ENCODE assay signal across 8 mouse cellular contexts in genomic region chr15:102997939-102998355, GRCm38 (mm10). TPM values are rescaled to one million over a fixed set of nuclear protein-coding genes. Genes with fewer than 3 reads are reported as not detected.
DNase-seq lines count a peak whose midpoint lies in the region; ATAC-seq and TF ChIP-seq lines count a peak whose summit lies in the region.

Gene Hoxc6, plus strand, starts transcription at chr15:102998257.

- no peak for DNase-seq in lung, postnatal 25 days (ENCODE audit: low spot score)
- DNase-seq in embryonic facial prominence, embryonic 11.5 days (ENCODE audit: low spot score), result no peak
- peak; percentile 84 for DNase-seq in kidney, adult 2 months
- DNase-seq in urinary bladder, adult 2 months (ENCODE audit: low spot score), result no peak
- DNase-seq in frontal cortex, adult 2 months (ENCODE audit: extremely low spot score in 1 of 2, low spot score in 1 of 2), result no peak

- peak within 1 kb of the TSS; percentile 60 for H3K4me2 ChIP-seq in lung, embryonic 15.5 days
- H3K4me2 ChIP-seq in embryonic facial prominence, embryonic 11.5 days (ENCODE audit: low read depth, low read length), result peak within 1 kb of the TSS; percentile 60
- peak within 1 kb of the TSS; percentile 48 for H3K4me2 ChIP-seq in midbrain, embryonic 13.5 days (replicated peaks)

- H3K27me3 ChIP-seq in lung, embryonic 15.5 days, result peaks cover 99% of the 10 kb centered on the region
- H3K27me3 ChIP-seq in embryonic facial prominence, embryonic 11.5 days (ENCODE audit: control insufficient read depth, insufficient read depth, low read length), result peaks cover 94% of the 10 kb centered on the region
- H3K27me3 ChIP-seq in kidney, adult 2 months (replicated peaks; ENCODE audit: control insufficient read depth, insufficient read depth, low read length), result no peaks in the 10 kb centered on the region
- peaks cover 99% of the 10 kb centered on the region for H3K27me3 ChIP-seq in midbrain, embryonic 13.5 days

- no peak for TF ChIP-seq CTCF in kidney, adult 2 months (conservative IDR thresholded peaks at IDR 0.05; ENCODE audit: insufficient read depth, insufficient read length, low read depth, low read length)

- H3K36me3 ChIP-seq in lung, embryonic 15.5 days, result no peaks in the 10 kb centered on the region
- H3K36me3 ChIP-seq in embryonic facial prominence, embryonic 11.5 days (replicated peaks; ENCODE audit: control insufficient read depth, insufficient read depth, low read depth, low read length), result no peaks in the 10 kb centered on the region
- H3K36me3 ChIP-seq in kidney, adult 2 months (ENCODE audit: control insufficient read depth, insufficient read depth, low read length), result no peaks in the 10 kb centered on the region
- no peaks in the 10 kb centered on the region for H3K36me3 ChIP-seq in midbrain, embryonic 13.5 days

- no peaks in the 10 kb centered on the region for H3K9me3 ChIP-seq in lung, embryonic 15.5 days
- H3K9me3 ChIP-seq in embryonic facial prominence, embryonic 11.5 days (replicated peaks; ENCODE audit: control insufficient read depth, low read length), result no peaks in the 10 kb centered on the region
- H3K9me3 ChIP-seq in midbrain, embryonic 13.5 days, result no peaks in the 10 kb centered on the region

- H3K4me1 ChIP-seq in lung, embryonic 15.5 days, result peaks cover 18% of the 10 kb centered on the region; the same call in 1 of the 2 replicates
- peaks cover 8% of the 10 kb centered on the region for H3K4me1 ChIP-seq in embryonic facial prominence, embryonic 11.5 days (ENCODE audit: control insufficient read depth, insufficient read depth, low read length)
- H3K4me1 ChIP-seq in kidney, adult 2 months (ENCODE audit: control insufficient read depth, insufficient read depth, low read length), result peaks cover 14% of the 10 kb centered on the region
- H3K4me1 ChIP-seq in midbrain, embryonic 13.5 days (replicated peaks), result peaks cover 7% of the 10 kb centered on the region

- no peak for TF ChIP-seq POLR2A in kidney, adult 2 months (IDR thresholded peaks at IDR 0.05; ENCODE audit: low read depth, low read length)

- ATAC-seq in lung, embryonic 15.5 days (ENCODE audit: borderline replicate concordance, extremely low read depth, low FRiP score, low TSS enrichment), result no peak
- no peak for ATAC-seq in embryonic facial prominence, embryonic 11.5 days (replicated peaks; ENCODE audit: insufficient number of reproducible peaks, low FRiP score, low TSS enrichment, low read depth)
- ATAC-seq in midbrain, embryonic 13.5 days, result no peak
- no peak for ATAC-seq in granulocyte monocyte progenitor cell, adult 5-6 weeks (replicated peaks; ENCODE audit: poor library complexity, severe bottlenecking)

- H3K9ac ChIP-seq in lung, embryonic 15.5 days, result no peak within 1 kb of the TSS
- H3K9ac ChIP-seq in embryonic facial prominence, embryonic 11.5 days (replicated peaks; ENCODE audit: low read length), result no peak within 1 kb of the TSS
- no peak within 1 kb of the TSS for H3K9ac ChIP-seq in midbrain, embryonic 13.5 days (replicated peaks)

- H3K4me3 ChIP-seq in lung, embryonic 15.5 days, result peak within 1 kb of the TSS; percentile 41
- peak within 1 kb of the TSS; percentile 23; the same call in 1 of the 2 replicates for H3K4me3 ChIP-seq in embryonic facial prominence, embryonic 11.5 days (ENCODE audit: low read depth, low read length)
- peak within 1 kb of the TSS; percentile 78 for H3K4me3 ChIP-seq in kidney, adult 2 months (ENCODE audit: insufficient read depth, low read depth, low read length)
- H3K4me3 ChIP-seq in midbrain, embryonic 13.5 days (replicated peaks), result peak within 1 kb of the TSS; percentile 30

- H3K27ac ChIP-seq in lung, embryonic 15.5 days, result no peak within 1 kb of the TSS
- no peak within 1 kb of the TSS for H3K27ac ChIP-seq in embryonic facial prominence, embryonic 11.5 days (replicated peaks; ENCODE audit: low read depth, low read length)
- peak within 1 kb of the TSS; percentile 95 for H3K27ac ChIP-seq in kidney, adult 2 months (ENCODE audit: insufficient read depth, low read depth, low read length)
- no peak within 1 kb of the TSS for H3K27ac ChIP-seq in midbrain, embryonic 13.5 days

- whole genome bisulfite sequencing in lung, embryonic 15.5 days, result 2% methylated on average over 19 of the region's 19 CpGs
- 1% methylated on average over 19 of the region's 19 CpGs for WGBS in embryonic facial prominence, embryonic 11.5 days
- 3% methylated on average over 19 of the region's 19 CpGs for WGBS in kidney, adult 2 months
- WGBS in midbrain, embryonic 13.5 days, result 1% methylated on average over 19 of the region's 19 CpGs

RNA-seq across cellular contexts. Expression of gene Hoxc6, which starts in this region (rescaled TPM):
- polyA plus RNA-seq in lung, embryonic 15.5 days (2015; fragmentation: Nextera tagmentation; extraction: Ambion mirVana), result 0.20 and 0.26 TPM in 2 replicates
- polyA plus RNA-seq in embryonic facial prominence, embryonic 11.5 days (2014; fragmentation: Nextera tagmentation; extraction: Ambion mirVana), result 0.17 and 0.43 TPM in 2 replicates
- polyA plus RNA-seq in kidney, adult 2 months (2012; rRNA removed), result 24.7 and 25.4 TPM in 2 replicates
- polyA plus RNA-seq in midbrain, embryonic 13.5 days (2015; fragmentation: Nextera tagmentation; extraction: Ambion mirVana), result not detected in 2 replicates
- 2.1 and 2.5 TPM in 2 replicates for polyA plus RNA-seq in urinary bladder, adult 2 months (2012; rRNA removed)
- total RNA-seq in granulocyte monocyte progenitor cell, adult 5-6 weeks (2014; fragmentation: Nextera tagmentation), result not detected in 2 replicates
- total RNA-seq in granulocyte monocyte progenitor cell, adult 5-6 weeks (2017), result not detected in 2 replicates
- polyA plus RNA-seq in frontal cortex, adult 2 months (2012; rRNA removed), result not detected in 2 replicates

Comparison
In these comparisons a context has a peak if more than half of its experiments do, and no peak if none do; other contexts are left out.
1. H3K4me3 ChIP-seq: peak in every context shown above with its lines; median percentile 78 in kidney, adult 2 months; 41 in lung, embryonic 15.5 days; 30 in midbrain, embryonic 13.5 days; 23 in embryonic facial prominence, embryonic 11.5 days.